Mouse (Mus musculus) heart, postnatal 0 days (tissue): ENCODE measurements at regions not wholly inside any gene's neighbourhood (a gene's known extent, or its start where the extent isn't known, plus 50 kb on each side); places are given as distances from the start of the nearest gene placed in this dataset.

Source experiments
- CTCF ChIP-seq: IDR thresholded peaks from 2 replicates; pipeline ENCODE4 v1.5.1; 2016; ENCODE audit warnings: antibody characterized with exemption, control low read depth, low read depth
- EP300 ChIP-seq: IDR thresholded peaks from 2 replicates; pipeline ENCODE4 v1.6.1; 2016; ENCODE audit warnings: antibody characterized with exemption, low read depth

DNA sequence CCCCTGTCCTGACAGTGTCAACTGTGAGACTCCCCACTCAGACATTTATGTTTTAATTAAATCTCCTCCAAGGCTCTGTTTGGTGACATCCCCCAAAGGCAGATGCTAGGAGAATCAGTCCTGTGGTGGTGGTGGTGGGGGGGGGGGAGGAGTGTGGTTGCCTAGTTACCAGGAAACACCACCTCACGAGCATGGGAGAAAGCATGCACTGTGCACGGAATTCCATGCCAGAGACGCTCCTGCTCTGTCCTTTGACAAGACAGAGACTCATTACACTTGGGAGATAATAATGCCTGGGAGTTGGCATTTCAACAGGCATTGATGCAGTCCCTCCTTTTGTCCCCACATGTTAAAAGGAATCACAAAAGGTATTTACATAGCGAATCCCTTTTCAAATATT, 240.6 kb downstream of the Cbln1 start:
- TF ChIP-seq CTCF (no peak), EP300 (no peak)
